13 mouse cellular contexts compared by ENCODE assay signal in genomic region chr13:52914591-52915110, GRCm38 (mm10). TPM values are rescaled to one million over a fixed set of nuclear protein-coding genes. Genes with fewer than 3 reads are reported as not detected.
DNase-seq lines count a peak whose midpoint lies in the region; ATAC-seq and TF ChIP-seq lines count a peak whose summit lies in the region.
"Had no signal": no experiment of that assay in that cellular context is flagged by ENCODE, and none has a peak within 500 bp of the region (broad histone marks: within the 10 kb centered on the region; RNA-seq: fewer than 3 reads in every experiment).

No protein-coding gene starts in this region.

- H3K4me1 ChIP-seq in hindbrain, postnatal 0 days (ENCODE audit: insufficient read depth, low read length), result no peaks in the 10 kb centered on the region
- H3K4me1 ChIP-seq in hindbrain, embryonic 12.5 days, result peaks cover 18% of the 10 kb centered on the region
- H3K4me1 ChIP-seq: midbrain, embryonic 12.5 days had no signal

- H3K9me3 ChIP-seq in hindbrain, postnatal 0 days (ENCODE audit: low read length), result no peaks in the 10 kb centered on the region
- no peaks in the 10 kb centered on the region for H3K9me3 ChIP-seq in hindbrain, embryonic 12.5 days (replicated peaks)
- H3K9me3 ChIP-seq: heart, embryonic 15.5 days; midbrain, embryonic 12.5 days had no signal

- no peaks in the 10 kb centered on the region for H3K27me3 ChIP-seq in hindbrain, postnatal 0 days (ENCODE audit: insufficient read depth, low read length)
- no peaks in the 10 kb centered on the region for H3K27me3 ChIP-seq in hindbrain, embryonic 12.5 days
- H3K27me3 ChIP-seq: heart, embryonic 15.5 days; midbrain, embryonic 12.5 days had no signal

- ATAC-seq in hindbrain, postnatal 0 days, result no peak
- no peak for ATAC-seq in hindbrain, embryonic 12.5 days (ENCODE audit: low FRiP score)
- peak; percentile 91 for ATAC-seq in granulocyte monocyte progenitor cell, adult 5-6 weeks (replicated peaks; ENCODE audit: poor library complexity, severe bottlenecking)
- no peak for ATAC-seq in erythroblast, adult 5-6 weeks (replicated peaks; ENCODE audit: low FRiP score, poor library complexity, severe bottlenecking)

- H3K4me2 ChIP-seq in hindbrain, postnatal 0 days (ENCODE audit: low read depth, low read length), result no peak overlapping the region
- H3K4me2 ChIP-seq in hindbrain, embryonic 12.5 days (replicated peaks), result no peak overlapping the region
- H3K4me2 ChIP-seq: heart, embryonic 15.5 days; midbrain, embryonic 12.5 days had no signal

- no peak overlapping the region for H3K9ac ChIP-seq in hindbrain, postnatal 0 days (replicated peaks; ENCODE audit: low read length)
- H3K9ac ChIP-seq in hindbrain, embryonic 12.5 days, result no peak overlapping the region
- H3K9ac ChIP-seq: heart, embryonic 15.5 days; midbrain, embryonic 12.5 days had no signal

- TF ChIP-seq CTCF in hindbrain, postnatal 0 days (IDR thresholded peaks at IDR 0.05; ENCODE audit: low read depth), result no peak

- no peak overlapping the region for H3K4me3 ChIP-seq in hindbrain, postnatal 0 days (ENCODE audit: low read length)
- no peak overlapping the region for H3K4me3 ChIP-seq in hindbrain, embryonic 12.5 days
- H3K4me3 ChIP-seq: heart, embryonic 15.5 days; midbrain, embryonic 12.5 days had no signal

- peak; percentile 17 for DNase-seq in hindbrain, postnatal 0 days (ENCODE audit: low spot score)
- DNase-seq in spleen, postnatal 36 days (ENCODE audit: low spot score in 2 of 2), result peak; percentile 24 to 36
- no peak for DNase-seq in spleen, postnatal 4 days (ENCODE audit: low spot score in 2 of 2)
- DNase-seq in testis, postnatal 10 days (ENCODE audit: low spot score), result no peak
- DNase-seq in urinary bladder, adult 18-20 months (ENCODE audit: low spot score in 2 of 2), result no peak
- DNase-seq: cerebellum, adult 11 months; kidney, adult 2 months; liver had no signal

- WGBS in hindbrain, postnatal 0 days, result 69% methylated on average over 19 of the region's 19 CpGs
- 70% methylated on average over 19 of the region's 19 CpGs for whole genome bisulfite sequencing in hindbrain, embryonic 12.5 days

- no peaks in the 10 kb centered on the region; the same call in 1 of the 2 replicates for H3K36me3 ChIP-seq in hindbrain, postnatal 0 days (ENCODE audit: insufficient read depth, low read length)
- no peaks in the 10 kb centered on the region for H3K36me3 ChIP-seq in hindbrain, embryonic 12.5 days
- H3K36me3 ChIP-seq: midbrain, embryonic 12.5 days had no signal

- no peak overlapping the region for H3K27ac ChIP-seq in hindbrain, postnatal 0 days
- H3K27ac ChIP-seq in hindbrain, embryonic 12.5 days, result no peak overlapping the region
- H3K27ac ChIP-seq: heart, embryonic 15.5 days; midbrain, embryonic 12.5 days had no signal

RNA-seq across cellular contexts. Expression of gene Auh, which starts 14.8 kb away (rescaled TPM):
- total RNA-seq in hindbrain, postnatal 0 days (2014; rRNA removed), result 39.3 and 41.5 TPM in 2 replicates
- polyA plus RNA-seq in hindbrain, postnatal 0 days (2015; fragmentation: Nextera tagmentation; extraction: Ambion mirVana), result 65.9 and 72.8 TPM in 2 replicates
- polyA plus RNA-seq in hindbrain, embryonic 12.5 days (2016; fragmentation: Nextera tagmentation; extraction: Ambion mirVana), result 47.7 and 50.6 TPM in 2 replicates
- total RNA-seq in granulocyte monocyte progenitor cell, adult 5-6 weeks (2014; fragmentation: Nextera tagmentation), result 29.2 and 35.9 TPM in 2 replicates
- total RNA-seq in granulocyte monocyte progenitor cell, adult 5-6 weeks (2017), result 34.6 and 37.1 TPM in 2 replicates
- 68.2 and 74.8 TPM in 2 replicates for total RNA-seq in erythroblast, adult 5-6 weeks (2015; ENCODE audit: low replicate concordance)
- total RNA-seq in erythroblast, adult 5-6 weeks (2017; ENCODE audit: low replicate concordance), result 107 and 120 TPM in 2 replicates

Comparison
In these comparisons a context has a peak if more than half of its experiments do, and no peak if none do; other contexts are left out.
1. DNase-seq: peak in hindbrain, postnatal 0 days (single experiment) and spleen, postnatal 36 days (2 of 2); none in spleen, postnatal 4 days (0 of 2), testis, postnatal 10 days (single experiment) and urinary bladder, adult 18-20 months (0 of 2).